Mouse (Mus musculus) G1E (cell line): ENCODE data around the gene Tbl3.

Experiments
- CTCF ChIP-seq: IDR thresholded peaks from 2 replicates; pipeline ENCODE4 v1.5.1; 2012; ENCODE audit warnings: low read depth, low read length, inconsistent platforms, mixed read lengths
- TAL1 ChIP-seq: conservative IDR thresholded peaks from 2 replicates; pipeline ENCODE4 v1.6.1; 2012; ENCODE audit warnings: low read depth, low read length, inconsistent platforms, mixed read lengths

DNA sequence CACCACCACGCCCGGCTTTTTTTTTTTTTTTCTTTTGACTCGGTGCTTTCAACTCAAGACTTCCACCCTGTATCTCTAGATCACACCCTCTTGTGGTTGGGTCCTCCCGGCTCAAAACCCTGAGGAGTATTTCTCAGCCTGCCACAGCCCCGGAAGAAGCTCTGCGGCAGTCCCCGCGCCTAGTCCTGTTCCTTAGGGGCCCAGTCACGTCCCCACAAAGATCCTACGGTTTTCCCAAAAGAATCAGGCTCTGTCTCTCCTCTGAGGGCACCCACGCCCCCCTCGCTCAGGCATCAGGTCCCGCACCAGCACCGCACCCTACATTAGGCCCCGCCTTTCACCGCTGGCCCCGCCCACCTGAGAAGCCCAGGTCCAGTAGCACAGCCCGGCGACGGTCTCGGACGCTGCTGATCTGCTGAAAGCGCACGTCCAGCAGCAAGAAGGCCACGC is 20.3 kb downstream of the Tbl3 start:
- no peak for TF ChIP-seq CTCF
- no peak for TF ChIP-seq TAL1
